Mouse (Mus musculus) monocyte, adult 5-6 weeks (primary cell): Measurements from ENCODE around the gene Klhl23. TPM values are rescaled to one million over a fixed set of nuclear protein-coding genes. Genes with fewer than 3 reads are reported as not detected.
"Not testable (repeated sequence)": the region's sequence is repeated elsewhere in the genome, so short reads cannot be mapped to it uniquely, and the experiment has no call there.

ENCODE experiments used
- ATAC-seq: fragments of 153-309, 156-312 bp; replicated peaks from 2 replicates; pipeline ENCODE4 v1.8.0; 2017; ENCODE audit warnings: mild to moderate bottlenecking; ENCODE audit not compliant: low TSS enrichment, insufficient number of reproducible peaks, severe bottlenecking, poor library complexity, low FRiP score
- total RNA-seq: library from RNA; stranded (forward); fragments of 200-1000, 200-491, 200-594 nt; gene quantifications from 3 replicates; pipeline ENCODE4 v1.2.3, GENCODE M21; 2017

The Klhl23 gene
- 0.58 to 0.75 TPM in 2 of 3 replicates, not detected in the other for total RNA-seq

DNA sequence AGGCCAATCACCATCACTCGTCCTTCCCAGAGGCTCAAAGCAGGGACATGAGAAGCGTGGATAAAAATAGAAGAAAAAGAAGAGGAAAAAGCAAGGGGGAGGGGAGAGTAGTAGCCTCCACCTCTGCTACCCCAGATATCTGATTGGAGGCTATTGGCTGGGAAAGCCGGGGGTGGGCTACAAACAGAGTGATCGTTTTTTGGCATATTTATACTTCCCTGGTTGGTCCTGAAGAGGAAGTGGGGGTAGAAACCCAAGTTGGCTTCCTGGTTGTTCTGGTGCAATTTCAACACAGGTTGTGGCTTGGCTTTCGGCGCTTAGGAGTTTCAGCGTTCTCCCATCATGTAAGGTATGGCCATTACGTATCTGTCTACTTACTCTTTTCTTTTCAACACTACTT lies at the start of gene Klhl23:
Gene Klhl23, plus strand, starts transcription at position 234 of the 400 bp plus-strand sequence.
- ATAC-seq, result 0 out of 2 replicates have a peak, but pooled peaks have one; percentile 13

- no peak for ATAC-seq
Observed at GRCm38 (mm10) chr2:69773331-69773730, 48.4 kb upstream of the Klhl23 start.

DNA sequence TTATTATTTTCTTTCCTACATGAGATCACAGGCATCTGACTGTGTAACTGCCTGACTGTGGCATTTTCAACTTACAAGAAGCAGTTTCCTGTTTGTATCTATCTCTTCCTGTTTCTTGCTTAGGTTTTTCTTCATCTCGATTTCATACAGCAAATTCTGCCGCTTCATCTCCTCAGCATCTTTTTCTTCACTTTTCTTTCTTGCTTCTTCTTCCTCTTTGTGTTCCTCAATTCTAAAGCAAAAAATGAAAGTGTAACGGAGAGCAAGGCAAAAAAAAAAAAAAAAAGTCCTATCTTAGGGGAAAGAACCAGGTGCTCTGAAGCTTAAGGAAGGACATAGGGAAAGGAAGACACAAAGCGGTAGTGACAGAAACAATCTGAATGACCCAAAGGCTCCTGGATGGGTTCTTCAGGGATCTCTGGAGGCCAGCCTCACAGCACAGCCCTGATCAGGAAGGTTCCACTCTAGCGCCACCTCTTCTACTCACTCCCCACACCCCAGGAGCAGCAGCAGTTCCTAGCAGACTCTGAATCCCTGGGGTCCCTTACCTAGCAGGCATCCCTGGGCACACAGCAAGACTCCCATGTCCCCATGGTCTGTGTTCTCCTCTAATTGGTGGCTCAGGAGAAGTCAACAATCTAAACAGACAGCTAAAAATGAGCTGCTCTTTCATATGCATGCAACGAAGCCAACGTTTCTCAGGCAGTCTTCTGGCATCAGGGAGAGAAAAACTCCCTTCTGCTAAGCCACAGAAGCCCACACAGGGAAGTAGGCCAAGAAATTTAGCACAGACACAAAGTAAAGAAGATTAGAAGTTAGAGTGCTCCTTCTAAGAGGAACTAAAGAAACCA lies 43.5 kb upstream of the Klhl23 start:
- ATAC-seq, result no peak

GRCm38 (mm10) chr2:69778836-69779177 lies 42.9 kb upstream of the Klhl23 start:
- ATAC-seq, result peak; percentile 53; the same call in 1 of the 2 replicates

DNA sequence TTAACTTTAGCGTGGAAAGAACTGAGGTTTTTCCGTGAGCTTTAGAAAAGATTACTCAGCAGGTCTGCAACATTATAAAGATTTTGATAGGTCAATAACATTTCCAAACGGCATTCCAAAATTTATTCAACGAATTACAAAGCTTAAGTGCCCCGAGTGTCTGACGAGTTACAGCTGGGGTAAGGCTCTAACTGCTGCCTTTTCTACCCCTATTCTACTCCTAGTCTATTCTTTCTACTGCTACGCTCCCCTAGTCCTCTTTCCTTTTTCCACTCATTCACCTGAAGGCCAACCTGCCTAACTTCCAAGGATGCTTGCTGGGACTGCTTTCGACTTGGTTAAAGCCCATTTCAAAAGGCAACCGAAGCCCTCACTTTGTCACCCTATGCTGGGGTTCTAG lies 32.8 kb upstream of the Klhl23 start:
- no peak for ATAC-seq

DNA sequence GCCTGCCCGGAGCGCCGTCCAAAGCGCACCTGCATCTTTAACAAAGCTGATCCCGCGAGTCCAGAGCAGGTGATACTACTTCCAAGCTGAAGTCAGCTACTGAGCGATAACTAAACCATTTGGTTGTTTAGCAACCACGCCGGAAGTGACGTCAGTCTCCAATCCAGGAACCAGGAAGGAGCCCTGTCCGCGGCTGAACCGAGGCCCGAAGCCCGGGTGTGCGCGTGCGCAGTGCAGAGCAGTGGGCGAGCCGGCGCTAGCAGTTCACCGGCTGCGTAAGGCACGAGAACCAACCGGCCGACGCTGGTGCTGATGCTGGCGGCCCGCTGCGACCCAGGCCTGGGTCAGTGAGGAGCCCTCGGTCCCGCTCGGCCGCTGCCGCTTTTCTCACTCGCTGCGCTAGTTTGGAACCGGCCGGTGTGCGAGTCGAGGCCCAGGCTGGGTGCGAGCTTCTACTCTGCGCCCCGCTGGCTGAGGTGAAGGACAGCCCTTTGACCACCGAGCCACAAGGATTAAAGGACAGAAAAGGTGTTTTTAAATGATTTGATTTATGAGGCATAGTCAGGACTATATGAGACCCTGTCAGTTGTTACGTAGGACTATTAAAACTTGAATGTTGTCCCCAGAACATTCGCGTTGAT lies 32.2 kb upstream of the Klhl23 start, which contains the start of the genes Ccdc173 and Phospho2:
Gene Ccdc173, minus strand, starts transcription at position 147 of the 641 bp plus-strand sequence.
Gene Phospho2, plus strand, starts transcription at position 195 of the 641 bp plus-strand sequence.
- ATAC-seq, result peak; percentile 91

- peak; percentile 87 for ATAC-seq
Observed at GRCm38 (mm10) chr2:69790285-69790684, 31.5 kb upstream of the Klhl23 start.

DNA sequence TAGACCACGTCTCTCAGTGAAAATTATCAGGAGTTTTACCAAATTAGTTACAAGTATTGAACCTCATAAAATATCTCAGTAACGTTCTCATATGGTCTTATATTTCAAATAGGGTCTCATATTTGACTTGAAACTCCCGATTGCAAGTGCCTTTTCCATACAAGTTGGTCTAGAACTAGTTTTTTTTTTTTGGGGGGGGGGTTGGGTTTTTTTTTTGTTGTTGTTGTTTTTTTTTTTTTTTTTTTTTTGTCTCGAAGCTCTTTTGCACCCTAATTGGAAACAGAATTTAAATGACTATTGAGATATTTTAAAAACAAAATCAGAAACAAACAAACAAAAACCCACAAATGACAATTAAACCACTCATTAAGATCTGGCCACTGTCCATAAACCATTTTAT lies 31.0 kb upstream of the Klhl23 start:
- no peak for ATAC-seq

DNA sequence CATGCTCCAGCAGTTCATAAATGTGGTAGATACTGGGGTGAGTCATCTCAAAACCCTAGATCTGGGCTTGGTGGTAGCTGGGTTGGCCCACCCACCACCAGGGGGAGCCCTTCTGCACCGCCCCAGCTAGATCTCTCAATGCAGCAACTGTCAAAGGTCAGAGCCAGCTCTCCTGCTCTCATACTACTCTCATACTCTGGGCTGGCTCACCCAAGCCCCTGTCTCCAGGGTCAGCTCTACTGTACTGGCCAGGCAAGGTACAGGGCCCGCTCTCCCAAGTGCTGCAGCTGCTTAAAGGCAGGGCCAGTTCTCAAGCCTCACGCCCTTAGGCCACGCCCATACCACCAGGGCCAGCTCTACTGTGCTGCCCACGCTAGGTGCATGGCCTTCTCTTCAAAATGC lies 18.8 kb upstream of the Klhl23 start:
- ATAC-seq, result peak; percentile 95

DNA sequence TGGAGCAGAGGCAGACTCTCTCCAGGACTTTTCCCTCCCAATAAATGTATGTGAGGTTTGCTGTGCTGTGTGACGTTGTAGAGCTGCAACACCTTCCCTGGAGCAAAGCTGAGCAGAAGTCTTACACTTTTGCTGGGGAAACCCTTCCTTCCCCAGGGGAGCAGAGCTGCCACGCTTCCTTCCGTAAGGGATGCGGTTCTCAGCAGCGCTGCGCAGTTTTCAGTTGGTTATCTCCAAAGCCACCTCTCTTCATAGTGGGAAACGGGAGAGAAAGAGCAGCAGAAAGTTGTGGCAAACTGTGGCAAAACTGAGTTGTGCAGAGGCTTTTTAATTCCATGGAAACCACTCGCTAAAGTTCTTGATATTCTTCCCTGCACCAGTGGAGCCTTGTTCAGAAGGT lies 18.0 kb upstream of the Klhl23 start:
- no peak for ATAC-seq

DNA sequence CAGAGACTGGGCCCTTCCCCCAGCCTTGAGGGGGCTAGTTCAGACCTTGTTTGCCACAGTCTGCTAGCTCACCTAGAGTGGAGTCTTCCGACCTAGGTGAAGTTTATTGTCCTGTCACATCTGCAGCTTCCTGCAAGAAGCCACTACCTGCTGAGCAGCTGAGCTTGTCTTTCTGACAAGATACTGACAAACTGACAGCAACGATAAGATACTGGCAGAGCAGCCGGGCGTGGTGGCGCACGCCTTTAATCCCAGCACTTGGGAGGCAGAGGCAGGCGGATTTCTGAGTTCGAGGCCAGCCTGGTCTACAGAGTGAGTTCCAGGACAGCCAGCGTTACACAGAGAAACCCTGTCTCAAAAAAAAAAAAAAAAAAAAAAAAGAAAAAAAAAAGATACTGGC lies 17.1 kb upstream of the Klhl23 start:
- ATAC-seq, result not testable (repeated sequence)

DNA sequence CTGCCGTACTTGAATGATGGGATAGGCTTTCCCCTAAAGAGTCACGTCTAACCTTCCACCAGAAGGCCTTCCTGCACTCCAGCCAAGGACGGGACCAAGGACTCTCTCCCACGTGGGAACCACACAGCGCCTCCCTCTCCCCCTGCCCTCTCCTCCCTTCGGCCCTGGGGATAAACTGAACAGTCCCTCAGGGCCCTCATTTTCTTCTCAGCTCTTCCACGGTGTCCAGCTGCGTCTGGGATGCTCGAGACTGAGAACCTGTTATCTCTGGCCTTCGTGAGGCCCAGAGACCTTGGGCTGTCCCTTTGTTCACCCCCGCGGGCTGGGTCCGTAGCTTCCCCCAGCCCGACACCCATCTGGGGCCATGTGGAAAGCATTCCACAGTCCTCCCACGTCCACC lies 11.6 kb upstream of the Klhl23 start:
- no peak for ATAC-seq

DNA sequence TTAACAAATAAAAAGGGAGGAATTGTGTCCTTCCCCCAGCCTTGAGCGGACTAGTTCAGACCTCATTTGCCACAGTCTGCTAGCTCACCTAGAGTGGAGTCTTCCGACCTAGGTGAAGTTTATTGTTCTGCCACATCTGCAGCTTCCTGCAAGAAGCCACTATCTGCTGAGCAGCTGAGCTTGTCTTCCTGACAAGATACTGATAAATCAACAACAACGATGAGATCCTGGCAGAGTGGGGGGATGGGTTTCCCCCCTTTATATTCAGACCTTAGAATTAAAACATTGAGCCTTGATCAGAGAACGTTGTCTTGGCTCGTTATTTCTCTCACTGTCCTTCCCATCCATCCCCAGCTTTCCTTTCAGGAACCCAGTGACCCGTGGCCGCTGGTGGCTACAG lies 10.4 kb upstream of the Klhl23 start:
- ATAC-seq, result not testable (repeated sequence)

GRCm38 (mm10) chr2:69816575-69816974 lies 5.2 kb upstream of the Klhl23 start:
- ATAC-seq, result no peak

DNA sequence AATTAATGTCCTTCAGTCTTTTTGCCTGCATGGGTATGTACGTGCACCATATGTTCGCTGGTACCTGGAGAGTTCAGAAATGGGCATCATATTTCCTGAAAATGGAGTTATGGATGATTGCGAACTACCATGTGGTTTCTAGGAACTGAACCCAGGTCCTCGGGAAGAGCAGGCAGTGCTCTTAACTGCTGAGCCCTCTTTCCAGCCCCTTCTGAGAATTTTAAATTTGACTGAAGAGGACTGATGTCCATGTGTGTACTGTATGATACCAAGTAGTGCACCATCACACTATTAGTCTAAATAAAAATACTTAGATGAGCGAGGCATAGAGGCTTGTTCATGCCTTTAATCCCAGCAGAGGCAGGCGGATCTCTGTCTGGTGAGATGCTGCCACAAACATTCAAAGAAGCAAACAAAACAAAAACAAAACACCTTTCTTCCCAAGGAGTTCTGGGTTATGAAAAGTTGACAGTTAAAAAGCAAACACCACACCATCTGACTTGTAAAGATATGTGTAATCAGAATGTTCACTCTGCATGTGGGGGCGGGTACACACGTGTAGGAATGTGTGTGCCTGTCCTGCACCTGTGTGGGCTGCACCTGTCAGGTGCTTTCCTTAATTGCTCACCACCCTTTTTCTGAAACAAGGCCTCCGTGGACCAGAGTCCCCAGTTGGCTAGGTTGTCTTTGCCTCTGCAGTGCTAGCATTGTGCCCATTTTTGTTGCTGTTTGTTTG lies 3.2 kb upstream of the Klhl23 start:
- no peak for ATAC-seq

- ATAC-seq, result no peak
Observed at GRCm38 (mm10) chr2:69820201-69820600, 1.5 kb upstream of the Klhl23 start.

GRCm38 (mm10) chr2:69822361-69823128 lies 801 bp downstream of the Klhl23 start:
- 0 out of 2 replicates have a peak, but pooled peaks have one; percentile 22 for ATAC-seq

GRCm38 (mm10) chr2:69823129-69823677 lies 1.5 kb downstream of the Klhl23 start:
- ATAC-seq, result no peak
